Mouse (Mus musculus) Patski (cell line): ENCODE results near the gene Fbxw21. TPM values are rescaled to one million over a fixed set of nuclear protein-coding genes. Genes with fewer than 3 reads are reported as not detected.

Experiments
- ATAC-seq: fragments of 100-300 bp; one replicate; pipeline ENCODE4 v1.8.0; 2021
- CTCF ChIA-PET: fragments of 350-600 bp; sonication (Branson Sonifier 250); formaldehyde crosslinking; loops from one replicate; lab custom pipeline; 2022; ENCODE audit warnings: inconsistent platforms; lab: Charles Lee
- POLR2A ChIA-PET: fragments of 350-600 bp; sonication (Branson Sonifier 250); formaldehyde crosslinking; loops from one replicate; lab custom pipeline; 2022; ENCODE audit warnings: antibody characterized with exemption, inconsistent platforms; lab: Charles Lee
- DNase-seq: peaks from one replicate; pipeline ENCODE4 v3.0.0-alpha.2; 2011; ENCODE audit warnings: low read depth, low spot score
- H3K27me3 ChIP-seq: fragments of 371-371 bp; one replicate; pipeline ENCODE4 v1.5.1; 2021
- CTCF ChIP-seq: fragments of 100-300 bp; IDR thresholded peaks from one replicate; pipeline ENCODE4 v1.5.1; 2021
- in situ Hi-C: fragments of 300-500 bp; cut with MboI; formaldehyde crosslinking; loops from 3 replicates; pipeline ENCODE4 v1.11.1; 2018; ENCODE audit warnings: low pct_unique_long_range_greater_than_20kb, mixed read lengths
- polyA plus RNA-seq: library from polyadenylated mRNA; unstranded; gene quantifications from one replicate; pipeline ENCODE4 v1.2.3, GENCODE M21; 2021

The Fbxw21 gene
- polyA plus RNA-seq, 1 experiment from 2014 or later, result not detected

DNA sequence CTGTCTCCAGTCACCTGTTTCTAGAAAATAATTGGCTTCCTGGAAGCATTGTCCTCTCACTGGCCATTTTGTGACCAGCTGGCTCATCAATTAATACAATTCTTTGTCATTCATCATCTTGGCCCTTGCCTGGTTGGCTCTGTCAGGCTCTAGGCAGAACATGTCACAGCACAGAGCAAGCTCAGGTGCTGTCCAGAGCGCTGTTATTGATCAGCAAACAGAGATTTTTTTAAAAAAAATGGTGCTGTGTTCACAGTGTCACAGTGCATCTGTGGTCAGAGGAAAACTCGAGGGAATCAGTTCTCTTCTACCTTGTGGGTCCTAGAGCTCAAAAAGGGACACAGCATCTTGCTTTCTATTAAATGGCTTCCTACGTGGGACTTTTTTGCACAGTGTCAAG, 36.4 kb downstream of the Fbxw21 start:
- no peak for TF ChIP-seq CTCF
- H3K27me3 ChIP-seq, result peaks cover 14% of the 10 kb centered on the region
- in situ Hi-C loops, result loop anchor here (5.0 kb wide), 1 partner anchor 113 kb away; no protein-coding TSS in a partner anchor
- CTCF ChIA-PET, result interaction anchor here (7.8 kb wide), 1 partner anchor 36 kb away, joined by 77 read pairs; no protein-coding TSS in a partner anchor
- POLR2A ChIA-PET, result interaction anchor here (1.1 kb wide), 1 partner anchor 20 kb away, joined by 3 read pairs; no protein-coding TSS in a partner anchor
- DNase-seq, result no peak
- ATAC-seq, result no peak

DNA sequence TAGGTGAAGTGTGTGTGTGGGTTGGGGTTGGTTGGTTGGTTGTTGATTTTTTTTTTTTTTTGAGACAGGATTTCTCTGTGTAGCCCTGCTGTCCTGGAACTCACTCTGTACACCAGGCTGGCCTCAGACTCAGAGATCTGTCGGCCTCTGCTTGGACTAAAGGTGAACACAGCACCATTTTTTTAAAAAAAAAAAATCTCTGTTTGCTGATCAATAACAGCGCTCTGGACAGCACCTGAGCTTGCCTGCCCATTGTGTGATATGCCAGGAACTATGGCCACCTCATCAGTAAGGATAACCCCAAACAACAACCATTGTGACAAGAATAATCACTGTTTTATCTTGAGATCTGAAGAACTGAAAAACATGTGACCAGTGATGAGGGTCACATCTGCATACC, 36.8 kb downstream of the Fbxw21 start:
- ATAC-seq, result no peak

DNA sequence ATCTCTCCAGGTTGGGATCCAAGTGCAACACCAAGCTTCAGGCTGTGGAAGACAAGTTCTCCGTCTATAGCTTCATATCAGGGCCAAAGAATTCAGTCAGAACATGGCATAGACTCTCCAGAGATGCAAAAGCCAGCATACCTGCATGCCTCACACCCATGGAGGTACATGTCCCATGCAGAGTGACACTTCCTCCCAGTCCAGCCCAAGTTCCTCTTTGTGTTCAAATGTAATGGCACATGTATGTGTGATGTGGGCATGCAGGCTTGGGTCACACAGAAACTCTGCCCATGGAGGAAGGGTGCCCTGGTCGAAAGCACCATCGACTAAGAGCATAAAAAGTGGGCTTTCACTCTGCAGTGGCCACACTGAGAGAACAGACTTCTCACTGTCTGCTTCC, 37.7 kb downstream of the Fbxw21 start:
- ChIA-PET POLR2A (interaction anchor here (0.6 to 0.7 kb wide), 2 partner anchors 10 to 475 kb away, joined by 3 read pairs; no protein-coding TSS in a partner anchor), CTCF (interaction anchor here (0.8 to 7.8 kb wide), 2 partner anchors 11 to 35 kb away, joined by 3 to 77 read pairs; no protein-coding TSS in a partner anchor)
- TF ChIP-seq CTCF, result no peak
- H3K27me3 ChIP-seq, result peaks cover 14% of the 10 kb centered on the region
- no peak for DNase-seq
- ATAC-seq, result no peak
- in situ Hi-C loops, result loop anchor here (5.0 kb wide), 1 partner anchor 37 kb away; no protein-coding TSS in a partner anchor

More for the DNA sequence above, 36.8 kb downstream of the Fbxw21 start:
- ChIA-PET CTCF (interaction anchor here (7.8 kb wide), 1 partner anchor 36 kb away, joined by 77 read pairs; no protein-coding TSS in a partner anchor), POLR2A (interaction anchor here (0.7 to 1.1 kb wide), 2 partner anchors 10 to 20 kb away, joined by 3 read pairs; no protein-coding TSS in a partner anchor)
- peaks cover 14% of the 10 kb centered on the region for H3K27me3 ChIP-seq
- in situ Hi-C loops, result loop anchor here (5.0 kb wide), 1 partner anchor 113 kb away; no protein-coding TSS in a partner anchor
- no peak for DNase-seq
- TF ChIP-seq CTCF, result no peak

DNA sequence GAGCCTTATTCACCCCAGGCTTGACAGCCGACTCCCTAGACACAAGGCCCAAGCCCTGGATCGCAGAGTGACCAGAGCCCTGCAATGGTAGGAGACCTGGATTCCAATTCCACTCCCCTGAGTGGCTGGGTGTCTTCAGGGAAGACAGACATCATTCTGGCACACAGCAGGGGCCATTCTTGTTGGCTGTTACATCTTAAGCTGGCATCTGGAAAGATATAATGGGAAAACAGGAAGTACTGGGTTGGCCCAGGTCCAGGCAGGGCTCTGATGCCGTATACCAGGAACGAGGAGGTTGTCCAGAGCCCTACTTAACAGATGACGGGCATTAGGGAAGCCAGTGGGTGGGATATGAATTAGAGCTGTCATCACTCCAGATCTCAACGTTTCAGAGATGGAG, 38.6 kb downstream of the Fbxw21 start:
- CTCF ChIA-PET, result interaction anchor here (0.8 to 7.8 kb wide), 10 partner anchors 9 to 109 kb away, joined by 3 to 77 read pairs (median 3); partner anchors contain the start of genes Ccdc51 and Tma7
- in situ Hi-C loops, result loop anchor here (5.0 kb wide), 1 partner anchor 36 kb away; no protein-coding TSS in a partner anchor

DNA sequence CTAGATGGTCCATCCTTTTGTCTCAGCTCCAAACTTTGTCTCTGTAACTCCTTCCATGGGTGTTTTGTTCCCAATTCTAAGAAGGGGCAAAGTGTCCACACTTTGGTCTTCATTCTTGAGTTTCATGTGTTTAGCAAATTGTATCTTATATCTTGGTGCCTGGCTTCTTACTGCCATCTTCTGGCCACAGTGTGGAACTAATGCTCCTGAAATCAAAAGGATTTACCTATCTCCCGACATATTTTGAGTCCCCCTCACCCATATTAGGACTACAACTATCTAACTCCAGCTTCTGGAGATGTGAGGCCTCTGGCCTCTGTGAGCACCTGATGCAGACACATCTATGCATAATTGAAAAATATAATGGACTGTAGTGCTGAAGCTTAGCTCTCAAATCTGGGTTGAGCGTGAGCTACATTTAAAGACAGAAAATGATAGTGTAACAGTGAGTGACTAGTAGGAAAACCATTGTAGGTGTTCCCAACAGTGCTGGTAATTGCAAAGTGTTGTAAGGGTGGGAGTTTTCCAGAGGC, 39.2 kb downstream of the Fbxw21 start:
- DNase-seq (no peak), ATAC-seq (no peak)
- ChIA-PET POLR2A (interaction anchor here (0.6 kb wide), 1 partner anchor 36 kb away, joined by 4 read pairs; no protein-coding TSS in a partner anchor), CTCF (interaction anchor here (0.8 to 7.8 kb wide), 11 partner anchors 9 to 108 kb away, joined by 3 to 77 read pairs (median 3); partner anchors contain the start of genes Ccdc51 and Tma7)
- in situ Hi-C loops, result loop anchor here (5.0 kb wide), 1 partner anchor 35 kb away; no protein-coding TSS in a partner anchor
- no peak for TF ChIP-seq CTCF
- peaks cover 22% of the 10 kb centered on the region for H3K27me3 ChIP-seq

More for the DNA sequence above, 38.6 kb downstream of the Fbxw21 start:
- POLR2A ChIA-PET, result no interaction called here
- no peak for ATAC-seq
- no peak for TF ChIP-seq CTCF
- DNase-seq, result no peak
- H3K27me3 ChIP-seq, result peaks cover 17% of the 10 kb centered on the region

DNA sequence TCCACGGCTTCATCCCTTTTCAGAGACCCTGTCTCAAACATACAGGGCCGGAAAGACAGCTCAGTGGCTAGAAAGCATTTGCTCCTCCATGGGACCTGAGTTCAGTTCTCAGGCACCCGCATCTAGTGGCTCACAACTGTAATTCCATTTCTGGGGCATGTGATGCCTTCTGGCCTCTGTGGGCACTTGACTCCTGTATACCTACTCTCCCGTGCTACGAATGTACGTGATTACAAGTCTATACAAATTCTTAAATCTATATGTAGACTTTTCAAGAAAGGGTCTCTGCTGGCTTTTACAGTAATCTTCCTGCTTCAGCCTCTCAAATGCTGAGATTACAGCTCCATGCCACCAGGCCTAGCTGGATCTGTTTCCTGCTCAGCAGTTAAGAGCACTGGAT, 40.9 kb downstream of the Fbxw21 start:
- ChIA-PET CTCF (interaction anchor here (1.5 to 7.8 kb wide), 2 partner anchors 32 to 75 kb away, joined by 4 to 77 read pairs; no protein-coding TSS in a partner anchor), POLR2A (no interaction called here)
- peaks cover 30% of the 10 kb centered on the region for H3K27me3 ChIP-seq
- no peak for TF ChIP-seq CTCF
- in situ Hi-C loops, result loop anchor here (5.0 kb wide), 1 partner anchor 34 kb away; no protein-coding TSS in a partner anchor
- DNase-seq (no peak), ATAC-seq (no peak)

DNA sequence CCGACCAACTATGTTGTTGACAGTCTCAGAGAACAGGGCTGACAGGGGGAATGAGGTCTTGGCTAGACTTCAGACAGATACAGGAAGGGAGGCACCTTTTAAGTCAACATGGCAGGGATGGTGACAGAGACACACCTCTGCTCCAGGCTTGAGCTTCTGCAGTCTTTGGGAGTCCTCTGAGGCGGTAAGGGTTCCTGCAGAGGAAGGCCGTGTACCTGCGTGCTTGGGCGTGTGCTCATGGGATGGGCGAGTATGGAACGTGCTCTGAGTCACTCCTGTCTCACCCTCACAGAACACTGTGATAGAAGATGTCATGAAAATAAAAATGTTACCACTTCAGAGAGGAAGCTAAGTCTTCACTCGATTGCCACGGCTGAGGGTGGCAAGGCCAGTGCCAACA, 42.3 kb downstream of the Fbxw21 start:
- DNase-seq, result no peak
- ChIA-PET CTCF (interaction anchor here (1.5 to 7.8 kb wide), 2 partner anchors 30 to 74 kb away, joined by 4 to 77 read pairs; no protein-coding TSS in a partner anchor), POLR2A (no interaction called here)
- no peak for ATAC-seq
- TF ChIP-seq CTCF, result no peak
- peaks cover 31% of the 10 kb centered on the region for H3K27me3 ChIP-seq
- in situ Hi-C loops, result no loop called here

DNA sequence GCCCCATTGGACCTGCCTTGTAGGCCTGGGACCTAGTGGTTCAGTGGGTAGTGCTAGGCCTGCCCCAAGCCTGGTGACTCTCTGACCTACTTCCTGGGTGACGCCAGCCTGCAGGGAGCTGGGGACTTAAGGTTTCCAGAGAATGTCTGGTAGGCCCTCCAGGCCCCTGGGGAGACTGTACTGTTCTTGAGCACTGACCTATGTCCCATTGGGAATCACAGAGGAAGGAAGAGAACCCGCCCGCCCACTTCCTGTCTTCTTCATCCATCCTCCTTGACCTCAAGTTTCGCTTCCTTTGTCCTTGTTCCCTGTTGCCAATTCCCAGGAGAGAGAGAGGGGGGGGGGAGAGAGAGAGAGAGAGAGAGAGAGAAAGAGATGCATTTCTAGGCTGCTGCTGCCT, 43.7 kb downstream of the Fbxw21 start:
- no peak for TF ChIP-seq CTCF
- peaks cover 35% of the 10 kb centered on the region for H3K27me3 ChIP-seq
- DNase-seq (no peak), ATAC-seq (no peak)
- ChIA-PET CTCF (interaction anchor here (7.8 kb wide), 1 partner anchor 29 kb away, joined by 77 read pairs; no protein-coding TSS in a partner anchor), POLR2A (no interaction called here)
- in situ Hi-C loops, result no loop called here

DNA sequence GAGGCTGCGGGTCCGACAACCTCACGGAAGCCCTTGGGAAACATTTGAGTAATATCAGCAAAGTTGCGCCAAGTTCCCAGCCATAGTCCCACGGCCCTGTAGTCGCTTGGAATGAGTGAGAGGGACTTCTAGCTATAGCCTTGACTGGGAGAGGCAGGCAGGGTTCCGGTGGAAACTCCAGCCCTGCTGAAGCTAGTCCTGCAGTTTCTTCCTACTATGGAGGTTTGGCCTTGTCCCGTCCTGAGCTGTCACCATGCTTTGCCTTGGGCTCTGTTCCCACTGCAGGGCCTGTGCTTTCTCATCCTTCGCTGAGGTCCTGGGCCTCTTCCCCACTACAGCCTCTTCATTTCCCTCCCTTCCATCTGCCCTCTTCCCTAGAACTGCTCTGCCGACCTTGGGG, 45.6 kb downstream of the Fbxw21 start:
- DNase-seq (no peak), ATAC-seq (no peak)
- CTCF ChIA-PET, result interaction anchor here (2.5 kb wide), 1 partner anchor 28 kb away, joined by 9 read pairs; no protein-coding TSS in a partner anchor
- POLR2A ChIA-PET, result no interaction called here
- in situ Hi-C loops, result no loop called here
- peaks cover 54% of the 10 kb centered on the region for H3K27me3 ChIP-seq
- TF ChIP-seq CTCF, result no peak

DNA sequence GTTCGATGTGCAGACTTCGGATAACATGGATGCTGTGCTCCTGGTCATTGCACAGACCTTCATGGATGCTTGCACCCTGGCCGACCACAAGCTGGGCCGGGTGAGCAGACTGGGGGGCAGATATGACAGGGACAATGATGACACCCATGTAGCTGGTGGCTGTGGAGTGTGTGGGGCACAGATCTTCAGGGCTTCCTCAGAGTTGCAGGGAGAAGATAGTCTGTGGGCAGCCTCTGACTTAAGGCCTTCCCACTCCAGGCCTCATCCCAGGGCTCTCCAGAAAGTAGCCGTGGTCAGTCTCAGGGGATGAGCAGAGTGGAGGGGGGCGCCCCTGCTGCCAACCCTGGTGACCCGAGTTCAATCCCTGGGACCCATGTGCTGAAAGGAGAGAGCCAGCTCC, 47.0 kb downstream of the Fbxw21 start:
- DNase-seq, result no peak

More for the DNA sequence above, 47.0 kb downstream of the Fbxw21 start:
- ChIA-PET CTCF (interaction anchor here (2.5 kb wide), 1 partner anchor 26 kb away, joined by 9 read pairs; no protein-coding TSS in a partner anchor), POLR2A (no interaction called here)
- in situ Hi-C loops, result no loop called here
- no peak for ATAC-seq
- H3K27me3 ChIP-seq, result peaks cover 66% of the 10 kb centered on the region
- TF ChIP-seq CTCF, result no peak
